Mouse (Mus musculus) urinary bladder, postnatal 36 days (tissue): ENCODE results near the gene H2-M10.2.

Source experiments
- DNase-seq, 2 experiments: peaks; one replicate each; pipeline ENCODE4 v3.0.0; 2022; ENCODE audit warnings: low spot score in 2 of 2, mixed read lengths in 1 of 2

Gene H2-M10.2

DNA sequence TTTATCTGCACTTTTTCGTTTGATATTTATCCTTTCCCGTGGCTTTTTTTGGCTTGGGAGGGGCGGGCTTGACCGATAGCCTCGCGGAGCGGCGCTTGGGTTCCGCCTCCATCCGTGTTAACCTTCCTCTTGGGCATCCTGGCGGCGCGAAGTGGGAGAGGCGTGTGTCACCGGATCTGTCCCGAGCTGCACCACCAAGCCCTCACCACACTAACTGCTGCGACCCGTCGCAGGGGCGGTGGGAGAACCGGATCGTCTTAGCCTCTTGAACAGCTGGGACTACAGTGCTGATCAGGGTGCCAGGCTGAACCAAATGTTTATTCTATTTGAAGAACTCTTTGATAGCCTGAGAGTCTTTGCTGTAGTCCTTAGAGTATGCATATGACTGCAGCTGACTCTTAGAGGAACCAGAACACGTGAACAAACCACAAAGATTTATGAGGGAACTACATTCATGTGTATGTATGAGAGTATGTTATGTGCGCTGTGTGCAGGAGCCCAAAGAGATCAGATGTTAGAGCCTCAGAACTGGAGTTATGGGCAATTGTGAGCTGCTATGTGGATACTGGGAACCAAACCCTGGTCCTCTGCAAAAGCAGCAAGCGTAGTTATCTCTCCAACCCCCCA, 33.9 kb downstream of the H2-M10.2 start:
- peak in 1 of 2 experiments; percentile 15 for DNase-seq

DNA sequence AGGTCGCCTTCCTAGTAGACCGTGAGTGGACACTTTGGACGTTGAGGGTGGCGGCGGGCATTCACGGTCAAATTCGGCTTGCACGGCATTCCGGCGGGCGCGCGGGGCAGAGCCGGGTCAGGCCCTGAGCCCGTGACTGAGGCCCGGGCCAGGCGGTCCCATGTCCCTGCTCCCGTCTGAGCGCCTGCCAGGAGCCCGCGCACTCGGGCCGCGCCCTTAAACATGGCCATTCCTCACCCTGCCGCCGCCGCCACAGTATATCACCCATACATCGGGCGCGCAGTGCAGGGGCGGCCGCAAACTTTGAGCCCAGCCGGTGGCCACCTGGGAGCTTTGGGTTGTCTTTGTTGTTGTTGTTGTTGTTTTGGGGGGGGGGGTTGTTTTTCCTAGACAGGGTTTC, 37.4 kb downstream of the H2-M10.2 start:
- no peak for DNase-seq

DNA sequence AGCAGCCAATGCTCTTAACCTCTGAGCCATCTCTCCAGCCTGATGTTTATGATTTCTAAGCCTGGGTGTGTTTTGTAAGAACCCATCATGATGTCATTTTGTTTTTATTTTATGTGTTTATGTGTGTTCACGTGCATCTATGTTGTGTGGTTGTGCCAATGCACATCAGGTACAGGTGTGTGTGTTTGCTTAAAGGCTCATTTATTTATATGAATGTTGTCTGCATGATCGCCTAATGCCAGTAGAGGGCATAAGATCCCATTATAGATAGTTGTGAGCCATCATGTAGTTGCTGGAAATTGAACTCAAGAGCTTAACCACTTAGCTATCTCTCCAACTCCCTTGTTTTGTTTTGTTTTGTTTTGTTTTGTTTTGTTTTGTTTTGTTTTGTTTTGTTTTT, 40.5 kb downstream of the H2-M10.2 start:
- no peak for DNase-seq

DNA sequence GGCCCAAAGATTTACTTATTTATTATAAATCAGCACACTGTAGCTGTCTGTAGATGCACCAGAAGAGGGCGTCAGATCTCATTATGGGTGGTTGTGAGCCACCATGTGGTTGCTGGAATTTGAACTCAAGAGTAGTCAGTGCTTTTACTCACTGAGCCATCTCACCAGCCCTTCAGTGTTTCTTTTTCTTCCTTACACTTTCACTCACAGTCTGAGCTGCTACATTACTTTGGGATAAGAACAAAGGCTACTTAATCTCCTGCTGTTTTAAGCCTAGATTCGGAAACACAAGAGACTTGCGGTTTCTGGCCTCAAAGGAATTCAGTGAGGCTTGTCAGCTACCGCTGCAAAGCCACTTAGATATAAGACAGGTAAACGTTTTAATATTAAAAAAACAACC, 42.3 kb downstream of the H2-M10.2 start:
- no peak for DNase-seq

DNA sequence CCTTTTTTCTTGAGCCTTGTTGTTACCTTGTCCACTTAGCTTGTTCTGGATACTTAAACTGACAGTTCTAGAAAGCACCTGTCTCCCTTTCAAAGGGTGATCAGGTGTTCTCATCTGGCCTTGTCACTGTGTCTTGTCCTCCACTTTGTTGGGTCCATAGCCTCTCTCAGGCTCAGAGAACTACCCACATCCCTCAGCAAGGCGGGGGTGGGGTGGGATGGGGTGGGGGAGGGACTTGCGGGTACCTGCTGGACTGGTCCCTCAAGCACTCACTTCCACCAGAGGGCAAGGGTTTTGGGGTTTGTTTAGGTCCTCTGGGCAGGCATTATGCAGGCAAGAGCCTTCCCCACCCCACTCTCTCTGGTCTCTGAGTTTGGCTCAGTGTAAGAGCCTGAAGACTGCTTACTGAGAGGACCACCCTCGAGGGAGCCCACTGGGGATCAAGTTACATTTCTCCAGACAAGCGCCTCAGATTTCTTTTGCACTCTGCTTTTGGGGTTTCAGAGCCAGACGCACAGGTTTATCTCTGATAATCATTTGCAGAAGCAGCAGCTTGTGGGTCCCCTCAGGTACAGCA, 45.6 kb downstream of the H2-M10.2 start:
- DNase-seq: no peak

DNA sequence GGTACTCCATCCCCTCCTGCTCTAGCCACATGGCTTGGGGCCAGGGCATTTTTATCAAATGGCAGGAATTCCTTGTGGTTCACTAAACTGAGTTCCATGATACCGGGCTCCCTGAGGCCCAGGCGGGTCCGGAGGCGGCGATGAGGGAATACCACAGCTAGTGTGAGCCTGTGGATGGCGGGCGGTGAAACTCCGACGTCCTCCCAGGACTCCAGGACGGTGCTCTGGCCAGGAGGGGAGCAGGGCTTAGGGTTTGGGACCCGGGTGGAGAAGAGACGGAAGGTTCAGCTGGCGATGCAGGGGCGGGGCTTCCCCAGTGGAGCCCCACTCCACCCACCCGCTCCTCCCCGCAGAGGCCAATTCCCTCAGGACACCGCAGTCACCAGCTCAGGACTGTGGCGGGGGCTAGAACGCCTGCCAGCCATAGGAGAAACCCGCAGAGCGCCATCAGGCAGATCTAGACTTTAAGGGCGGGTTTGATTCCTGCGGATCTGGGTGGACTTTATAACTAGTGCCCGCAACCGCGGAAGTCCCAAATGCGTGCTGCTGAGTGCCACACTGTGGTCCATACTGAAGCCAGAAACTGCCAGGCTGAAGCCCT, 48.9 kb downstream of the H2-M10.2 start:
- peak in 1 of 2 experiments; percentile 23 for DNase-seq

DNA sequence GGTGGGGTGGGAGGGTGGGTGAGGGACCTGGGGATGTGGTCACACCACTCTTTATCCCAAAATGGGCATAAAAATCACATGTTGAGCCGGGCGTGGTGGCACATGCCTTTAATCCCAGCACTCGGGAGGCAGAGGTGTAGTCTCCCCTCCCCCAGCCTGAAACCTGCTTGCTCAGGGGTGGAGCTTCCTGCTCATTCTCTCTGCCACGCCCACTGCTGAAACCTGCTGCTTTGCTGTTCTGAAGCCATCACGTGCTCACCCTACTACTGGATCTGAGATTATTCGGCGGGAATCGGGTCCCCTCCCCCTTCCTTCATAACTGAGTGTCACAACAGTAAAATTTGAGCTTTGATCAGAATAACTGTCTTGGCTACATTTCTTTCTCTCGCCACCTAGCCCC, 51.0 kb downstream of the H2-M10.2 start:
- DNase-seq: peak; percentile 24 to 33
